Mouse (Mus musculus) embryonic facial prominence, embryonic 13.5 days (tissue): ENCODE measurements around the gene Evi2b. TPM values are rescaled to one million over a fixed set of nuclear protein-coding genes. Genes with fewer than 3 reads are reported as not detected.

Experiments
- ATAC-seq: fragments of 200-750 bp; cut with Nextera tagmentation; 2 replicates; pipeline ENCODE4 v1.8.0; 2017; ENCODE audit warnings: low read depth; ENCODE audit not compliant: insufficient number of reproducible peaks, insufficient read depth, low FRiP score, low TSS enrichment
- H3K27ac ChIP-seq: fragments of 300-500 bp; sonication (generic); 2 replicates; pipeline ENCODE4 v1.5.1; 2015; ENCODE audit warnings: moderate library complexity, mild to moderate bottlenecking, inconsistent platforms
- H3K27me3 ChIP-seq: fragments of 300-500 bp; sonication (generic); 2 replicates; pipeline ENCODE4 v1.6.1; 2015; ENCODE audit warnings: mild to moderate bottlenecking, inconsistent platforms
- H3K36me3 ChIP-seq: fragments of 300-500 bp; sonication (generic); 2 replicates; pipeline ENCODE4 v1.6.1; 2015; ENCODE audit warnings: mild to moderate bottlenecking, inconsistent platforms
- H3K4me1 ChIP-seq: fragments of 300-500 bp; sonication (generic); 2 replicates; pipeline ENCODE4 v1.6.1; 2015; ENCODE audit warnings: inconsistent platforms
- H3K4me2 ChIP-seq: fragments of 300-500 bp; sonication (generic); 2 replicates; pipeline ENCODE4 v1.6.1; 2015; ENCODE audit warnings: moderate library complexity, mild to moderate bottlenecking, inconsistent platforms
- H3K4me3 ChIP-seq: fragments of 300-500 bp; sonication (generic); 2 replicates; pipeline ENCODE4 v1.5.1; 2015; ENCODE audit warnings: mild to moderate bottlenecking, inconsistent platforms
- H3K9ac ChIP-seq: fragments of 300-500 bp; sonication (generic); 2 replicates; pipeline ENCODE4 v1.6.1; 2015; ENCODE audit warnings: mild to moderate bottlenecking, inconsistent platforms
- H3K9me3 ChIP-seq: fragments of 300-500 bp; sonication (generic); 2 replicates; pipeline ENCODE4 v1.6.1; 2016; ENCODE audit warnings: inconsistent platforms
- WGBS: fragments of 180-500 bp; shearing (Covaris S2); methylation state at CpG from one replicate; pipeline ENCODE4 v1.1.7; 2015; ENCODE audit warnings: mixed read lengths; 5-methylcytosine and 5-hydroxymethylcytosine counted together
- polyA plus RNA-seq: library from polyadenylated mRNA; unstranded; fragments of >200 nt; fragmentation: Nextera tagmentation; extraction: Ambion mirVana; gene quantifications from 2 replicates; pipeline ENCODE4 v1.2.1, GENCODE M21; 2015

The Evi2b gene
- polyA plus RNA-seq, 1 experiment from 2014 or later = 0.41 TPM

DNA sequence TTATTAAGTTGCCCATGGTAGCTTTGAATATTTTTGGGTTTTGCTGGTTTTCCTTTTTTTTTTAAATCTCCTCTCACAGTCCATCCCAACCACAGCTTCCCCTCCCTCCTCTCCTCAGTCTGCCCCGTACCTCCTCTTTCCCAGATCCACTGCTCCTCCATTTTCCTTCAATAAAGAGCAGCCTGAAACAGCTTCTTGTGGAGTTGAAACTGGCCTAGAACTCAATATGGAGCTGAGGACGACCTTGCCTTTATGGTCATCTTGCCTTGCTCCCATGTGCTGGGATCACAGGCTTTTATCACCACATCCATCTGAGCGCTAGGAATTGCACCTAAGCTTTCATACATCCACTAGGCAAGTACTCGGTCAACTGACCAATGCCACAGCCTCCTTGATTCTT, 7.9 kb upstream of the Evi2b start:
- no peaks in the 10 kb centered on the region for H3K9me3 ChIP-seq
- ATAC-seq = no peak
- H3K4me1 ChIP-seq = peaks cover 13% of the 10 kb centered on the region
- 87% methylated on average over 4 of the region's 4 CpGs for WGBS
- H3K9ac ChIP-seq = no peak overlapping the region
- H3K27ac ChIP-seq = no peak overlapping the region
- peaks cover 18% of the 10 kb centered on the region for H3K36me3 ChIP-seq
- no peak overlapping the region for H3K4me2 ChIP-seq
- H3K27me3 ChIP-seq = no peaks in the 10 kb centered on the region
- no peak overlapping the region for H3K4me3 ChIP-seq

DNA sequence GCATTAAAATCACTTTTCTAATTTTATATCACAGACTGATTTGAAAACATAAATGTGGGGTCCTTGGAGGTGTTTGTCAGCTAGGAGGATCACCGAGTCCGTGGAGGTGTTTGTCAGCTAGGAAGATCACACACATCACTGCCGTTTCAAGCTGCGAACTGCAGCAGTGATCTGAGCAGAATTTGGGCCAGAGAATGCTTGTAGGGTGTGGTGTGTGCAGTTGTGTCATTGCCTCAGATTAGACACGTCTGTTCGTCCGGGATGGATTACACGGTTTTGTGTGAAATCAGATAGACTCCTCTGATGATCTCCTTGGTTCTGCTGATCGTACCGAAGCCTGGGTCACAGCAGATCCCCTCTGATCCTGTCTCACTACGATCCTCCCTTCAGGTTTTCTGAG, 7.2 kb upstream of the Evi2b start:
- Histone ChIP-seq H3K4me2 (no peak overlapping the region), H3K9me3 (no peaks in the 10 kb centered on the region), H3K27ac (no peak overlapping the region), H3K9ac (no peak overlapping the region), H3K36me3 (peaks cover 18% of the 10 kb centered on the region), H3K4me3 (no peak overlapping the region), H3K27me3 (no peaks in the 10 kb centered on the region), H3K4me1 (peaks cover 13% of the 10 kb centered on the region)
- WGBS = 79% methylated on average over 11 of the region's 11 CpGs
- no peak for ATAC-seq

DNA sequence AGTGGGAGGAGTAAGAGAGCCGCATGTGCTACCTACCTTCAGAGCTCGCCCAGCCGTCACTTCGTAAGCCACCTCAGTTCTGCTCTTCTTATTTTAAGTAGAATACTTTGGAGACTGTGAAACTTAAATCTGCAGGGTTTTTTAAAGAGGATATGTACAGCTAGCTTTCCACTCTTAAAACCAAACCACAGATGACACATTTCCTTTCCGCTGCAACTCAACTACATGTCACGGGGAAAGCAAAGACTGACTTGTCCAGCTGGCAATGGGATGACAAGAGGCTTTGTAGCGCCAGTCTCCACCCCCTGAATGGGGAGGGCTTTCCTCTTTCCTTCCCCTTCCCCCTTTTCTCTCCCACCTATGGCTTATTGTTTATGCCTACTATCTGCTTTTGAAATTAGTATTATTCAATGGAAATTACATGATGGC, 6.8 kb upstream of the Evi2b start, which contains the start of the genes Evi2 and Evi2a:
Gene Evi2, minus strand, starts transcription at position 257 of the 429 bp plus-strand sequence.
Gene Evi2a, minus strand, starts transcription at position 277 of the 429 bp plus-strand sequence.
- no peaks in the 10 kb centered on the region for H3K27me3 ChIP-seq
- H3K9ac ChIP-seq = no peak within 1 kb of the TSS
- H3K4me2 ChIP-seq = no peak within 1 kb of the TSS
- H3K9me3 ChIP-seq = no peaks in the 10 kb centered on the region
- no peak within 1 kb of the TSS for H3K27ac ChIP-seq
- WGBS = 84% methylated on average over 7 of the region's 7 CpGs
- no peak for ATAC-seq
- peaks cover 15% of the 10 kb centered on the region for H3K36me3 ChIP-seq
- peaks cover 13% of the 10 kb centered on the region for H3K4me1 ChIP-seq
- H3K4me3 ChIP-seq = no peak within 1 kb of the TSS

DNA sequence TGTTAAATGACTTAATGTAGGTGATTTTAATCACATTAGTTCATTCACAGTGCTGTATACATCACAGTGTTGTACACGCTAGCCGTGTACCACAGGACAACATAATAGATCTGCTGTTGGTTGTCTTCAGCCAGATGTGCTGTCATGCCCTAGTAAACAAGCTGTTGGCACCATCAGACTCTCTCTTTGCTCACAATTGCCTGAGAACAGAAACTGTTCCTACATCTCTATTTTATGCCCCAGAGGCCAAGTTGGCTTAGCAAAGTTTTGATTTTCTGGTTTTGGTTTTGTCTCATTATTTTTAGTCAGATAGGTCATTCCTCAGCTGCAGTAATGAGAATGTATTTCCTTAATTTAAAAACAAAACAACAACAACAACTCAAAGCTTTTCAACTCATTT, 6.2 kb upstream of the Evi2b start:
- no peaks in the 10 kb centered on the region for H3K27me3 ChIP-seq
- no peak overlapping the region for H3K4me3 ChIP-seq
- no peaks in the 10 kb centered on the region for H3K9me3 ChIP-seq
- ATAC-seq = no peak
- H3K36me3 ChIP-seq = peaks cover 17% of the 10 kb centered on the region
- no peak overlapping the region for H3K4me2 ChIP-seq
- peaks cover 11% of the 10 kb centered on the region for H3K4me1 ChIP-seq
- no peak overlapping the region for H3K27ac ChIP-seq
- H3K9ac ChIP-seq = no peak overlapping the region
- WGBS = 76% methylated on average over 2 of the region's 2 CpGs

DNA sequence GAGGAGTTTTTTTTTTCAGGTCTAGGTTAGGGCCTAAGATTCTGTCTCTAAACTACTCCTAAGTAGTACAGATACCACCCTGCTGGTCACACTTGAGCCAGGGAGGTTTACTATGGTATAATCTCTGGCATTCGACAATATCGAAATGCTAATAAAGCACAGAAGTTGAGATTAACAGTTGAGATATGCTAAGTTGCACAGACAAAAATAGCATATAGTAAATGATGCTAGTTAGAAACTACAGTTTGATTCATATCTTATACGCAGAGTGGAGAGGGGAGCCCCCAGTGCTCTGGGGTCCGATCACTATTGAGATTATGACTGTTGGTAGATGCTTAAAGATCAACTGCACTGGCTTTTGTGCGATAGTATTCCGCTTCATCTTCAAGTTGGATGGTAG, 5.7 kb upstream of the Evi2b start:
- H3K36me3 ChIP-seq = peaks cover 20% of the 10 kb centered on the region
- no peak for ATAC-seq

DNA sequence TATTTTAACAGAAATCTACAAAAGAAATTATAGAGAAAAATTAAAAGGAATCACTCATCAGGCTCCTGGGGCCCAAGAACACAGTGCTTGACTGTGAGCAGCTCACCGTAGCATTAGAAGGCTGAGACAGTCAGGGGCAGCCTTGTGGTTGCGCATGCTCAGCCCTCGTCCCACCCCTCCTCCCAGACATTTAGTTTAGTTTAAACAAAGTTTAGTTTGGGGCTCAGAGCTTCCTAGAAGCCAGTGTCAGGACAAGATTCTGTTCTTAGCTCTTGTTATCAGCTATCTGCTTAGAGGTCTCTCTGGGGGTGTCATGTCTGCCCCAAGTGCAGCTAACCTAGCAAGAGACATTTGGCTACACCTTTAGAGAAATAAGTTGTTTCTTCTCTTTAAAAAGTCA, 5.0 kb upstream of the Evi2b start:
- Histone ChIP-seq H3K27me3 (no peaks in the 10 kb centered on the region), H3K4me2 (no peak overlapping the region), H3K27ac (no peak overlapping the region), H3K9ac (no peak overlapping the region), H3K9me3 (no peaks in the 10 kb centered on the region), H3K36me3 (peaks cover 23% of the 10 kb centered on the region), H3K4me1 (no peaks in the 10 kb centered on the region; the same call in 1 of the 2 replicates), H3K4me3 (no peak overlapping the region)
- 89% methylated on average over 3 of the region's 3 CpGs for WGBS
- ATAC-seq = no peak

More for the DNA sequence above, 5.7 kb upstream of the Evi2b start:
- Histone ChIP-seq H3K9ac (no peak overlapping the region), H3K4me3 (no peak overlapping the region), H3K27ac (no peak overlapping the region), H3K4me2 (no peak overlapping the region), H3K27me3 (no peaks in the 10 kb centered on the region), H3K9me3 (no peaks in the 10 kb centered on the region), H3K4me1 (peaks cover 6% of the 10 kb centered on the region)
- WGBS = 92% methylated on average over 6 of the region's 6 CpGs

DNA sequence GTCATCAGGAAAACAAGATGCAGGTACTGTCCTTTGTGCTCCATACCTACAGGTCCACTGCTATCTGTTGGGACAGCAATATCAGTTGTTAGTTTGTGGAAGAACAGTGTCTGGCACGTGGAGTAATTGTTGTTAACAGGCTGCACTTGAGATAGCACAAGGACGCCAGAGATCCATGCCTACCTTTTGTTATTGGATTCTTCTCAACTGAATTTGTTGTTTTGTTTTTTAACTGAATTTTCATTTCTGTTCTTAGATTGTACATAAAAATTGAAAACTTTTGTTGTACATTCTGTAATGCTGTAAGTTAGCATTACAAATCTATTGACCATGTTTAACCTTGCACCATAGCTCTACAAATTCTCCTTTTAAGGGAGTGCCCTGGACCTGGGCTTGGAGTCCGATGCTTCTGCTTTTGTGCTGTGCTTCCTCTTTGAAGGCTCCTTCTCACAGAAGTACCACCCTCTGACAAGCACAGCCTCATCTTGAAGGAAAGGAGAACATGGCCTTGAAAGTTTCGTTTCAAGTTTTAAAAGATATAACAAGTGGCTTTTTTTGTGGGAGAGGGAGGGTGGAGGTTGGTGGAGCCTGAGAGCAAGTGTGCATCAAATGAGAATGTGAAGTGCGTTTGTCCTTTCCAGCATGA, 4.3 kb upstream of the Evi2b start:
- Histone ChIP-seq H3K36me3 (peaks cover 23% of the 10 kb centered on the region), H3K4me3 (no peak overlapping the region), H3K4me2 (no peak overlapping the region), H3K9ac (no peak overlapping the region), H3K4me1 (no peaks in the 10 kb centered on the region), H3K27me3 (no peaks in the 10 kb centered on the region), H3K9me3 (no peaks in the 10 kb centered on the region), H3K27ac (no peak overlapping the region)
- WGBS = 89% methylated on average over 5 of the region's 5 CpGs
- ATAC-seq = no peak

DNA sequence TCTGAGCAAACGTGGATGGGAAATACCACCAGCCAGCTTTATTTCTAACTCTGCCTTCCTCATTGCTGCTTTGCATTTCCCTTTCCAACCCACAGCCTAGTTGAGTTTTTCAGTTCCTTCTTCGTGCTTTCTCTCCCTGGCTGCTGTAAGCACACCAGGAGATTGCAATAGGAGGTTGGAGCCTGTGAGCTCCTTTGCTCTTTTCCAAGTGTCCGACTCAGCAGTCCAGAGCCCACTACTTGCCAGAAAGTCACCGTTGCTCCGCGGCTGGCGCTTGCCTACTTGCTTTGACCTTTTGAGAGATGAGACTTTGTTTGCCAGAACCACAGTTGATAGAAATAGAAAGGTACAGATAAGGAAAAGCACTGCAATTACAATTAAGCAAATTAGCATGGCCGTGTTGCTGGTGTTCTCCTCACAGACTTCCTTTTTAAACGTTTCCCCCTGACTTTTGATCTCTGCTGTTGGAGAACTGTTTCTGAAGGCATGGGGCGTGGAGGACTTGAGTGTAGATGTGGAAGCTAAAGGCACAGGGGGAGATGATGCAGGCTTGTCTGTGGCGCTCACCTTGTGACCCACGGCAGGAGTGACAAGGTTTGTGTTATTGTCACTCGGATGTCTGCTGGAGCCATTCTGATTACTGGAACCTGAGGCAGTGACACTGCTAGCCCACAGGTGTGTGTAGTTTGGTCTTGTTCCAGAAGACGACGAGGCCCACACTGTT, 3.6 kb upstream of the Evi2b start:
- Histone ChIP-seq H3K27me3 (no peaks in the 10 kb centered on the region), H3K4me2 (no peak overlapping the region), H3K4me1 (no peaks in the 10 kb centered on the region), H3K4me3 (no peak overlapping the region), H3K27ac (no peak overlapping the region), H3K9me3 (no peaks in the 10 kb centered on the region), H3K9ac (no peak overlapping the region), H3K36me3 (peaks cover 23% of the 10 kb centered on the region)
- WGBS = 77% methylated on average over 15 of the region's 15 CpGs
- no peak for ATAC-seq

DNA sequence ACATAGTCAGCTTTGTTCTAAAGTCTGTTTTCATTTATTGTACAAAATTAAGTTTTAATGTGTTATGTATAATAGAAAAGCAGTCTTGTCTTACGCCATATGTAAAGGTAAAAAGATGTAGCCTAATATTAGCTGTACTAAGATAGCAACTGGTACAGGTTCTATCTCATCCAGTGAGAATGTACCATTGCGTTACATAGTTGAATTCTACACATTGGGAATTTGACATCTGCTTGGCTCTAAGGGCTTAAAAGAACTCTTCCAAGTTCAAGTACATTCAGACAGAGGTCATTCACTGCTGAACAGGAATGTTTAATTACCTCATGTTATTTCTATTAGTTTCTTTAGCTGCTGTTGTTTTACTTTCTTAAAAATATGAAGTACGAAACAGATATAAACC, 3.0 kb upstream of the Evi2b start:
- no peak for ATAC-seq
- no peaks in the 10 kb centered on the region for H3K27me3 ChIP-seq
- peaks cover 23% of the 10 kb centered on the region for H3K36me3 ChIP-seq
- no peaks in the 10 kb centered on the region for H3K4me1 ChIP-seq
- no peak overlapping the region for H3K4me3 ChIP-seq
- no peak overlapping the region for H3K27ac ChIP-seq
- no peaks in the 10 kb centered on the region for H3K9me3 ChIP-seq
- H3K4me2 ChIP-seq = no peak overlapping the region
- WGBS = 93% methylated on average over 3 of the region's 3 CpGs
- no peak overlapping the region for H3K9ac ChIP-seq

DNA sequence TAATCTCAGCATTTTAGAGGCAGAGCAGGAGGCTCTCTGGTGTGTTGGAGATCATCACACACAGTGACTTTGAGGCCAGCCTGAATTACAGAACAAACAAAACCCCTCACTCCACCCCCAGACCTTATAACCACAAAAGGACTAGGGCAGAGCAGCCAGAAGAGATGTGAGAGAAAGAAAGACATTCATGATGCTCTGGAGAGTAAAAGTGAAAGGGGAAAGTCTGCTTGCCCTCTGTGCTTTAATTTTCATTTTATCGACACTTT, 681 bp upstream of the Evi2b start:
- 74% methylated on average over 1 of the region's 1 CpGs for WGBS
- Histone ChIP-seq H3K27me3 (no peaks in the 10 kb centered on the region), H3K4me1 (no peaks in the 10 kb centered on the region), H3K27ac (no peak overlapping the region), H3K36me3 (peaks cover 23% of the 10 kb centered on the region), H3K4me3 (no peak overlapping the region), H3K9me3 (no peaks in the 10 kb centered on the region), H3K9ac (no peak overlapping the region), H3K4me2 (no peak overlapping the region)
- no peak for ATAC-seq

DNA sequence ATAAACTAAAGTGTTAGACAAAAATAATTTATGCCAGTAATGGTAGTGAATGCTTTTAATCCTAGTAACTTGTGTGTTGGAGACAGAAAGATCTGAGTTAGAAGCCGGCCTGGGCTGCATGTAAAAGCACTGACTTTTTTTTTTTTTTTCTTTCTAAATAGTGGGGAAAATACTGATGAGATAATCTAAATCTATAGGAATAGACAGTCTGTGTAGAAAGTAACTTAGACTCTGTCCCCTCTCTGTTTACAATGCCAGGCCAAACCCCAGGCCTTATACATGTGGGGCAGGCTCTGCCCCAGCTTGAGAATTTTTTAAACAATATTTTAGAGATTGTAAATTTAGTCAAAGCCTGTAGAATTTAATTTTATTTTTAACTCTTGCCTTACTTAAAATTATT, 618 bp downstream of the Evi2b start:
- ATAC-seq = no peak
- H3K4me3 ChIP-seq = no peak overlapping the region
- no peak overlapping the region for H3K4me2 ChIP-seq
- 0 out of 2 replicates have a peak, but pooled peaks cover 4% of the 10 kb centered on the region for H3K4me1 ChIP-seq
- H3K27ac ChIP-seq = no peak overlapping the region
- no peak overlapping the region for H3K9ac ChIP-seq
- H3K27me3 ChIP-seq = no peaks in the 10 kb centered on the region
- peaks cover 16% of the 10 kb centered on the region for H3K36me3 ChIP-seq
- 85% methylated on average over 1 of the region's 1 CpGs for WGBS
- no peaks in the 10 kb centered on the region for H3K9me3 ChIP-seq

DNA sequence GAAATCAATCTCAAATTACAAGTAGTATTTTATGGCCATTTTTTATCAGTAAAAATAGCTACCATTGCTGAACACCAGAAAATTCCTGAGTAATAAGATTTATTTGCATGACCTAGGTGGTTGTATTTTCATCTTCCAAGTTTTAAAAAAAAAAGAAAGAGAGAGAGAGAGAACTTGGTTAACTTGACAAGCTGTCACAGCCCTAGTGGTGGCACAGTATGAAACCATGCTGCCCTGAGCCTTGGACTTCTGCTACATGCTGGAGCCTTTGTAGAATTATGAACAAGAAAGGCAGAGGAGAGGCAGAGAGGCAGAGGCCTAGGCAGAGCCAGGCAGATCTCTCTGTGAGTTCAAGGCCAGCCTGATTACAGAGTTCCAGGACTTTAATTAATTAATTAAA, 1.6 kb downstream of the Evi2b start:
- no peak overlapping the region for H3K9ac ChIP-seq

More for the DNA sequence above, 1.6 kb downstream of the Evi2b start:
- Histone ChIP-seq H3K4me3 (no peak overlapping the region), H3K4me1 (0 out of 2 replicates have a peak, but pooled peaks cover 4% of the 10 kb centered on the region), H3K27ac (no peak overlapping the region), H3K27me3 (no peaks in the 10 kb centered on the region), H3K9me3 (no peaks in the 10 kb centered on the region), H3K36me3 (0 out of 2 replicates have a peak, but pooled peaks cover 12% of the 10 kb centered on the region), H3K4me2 (no peak overlapping the region)
- ATAC-seq = no peak
